Mouse (Mus musculus) neural tube, embryonic 11.5 days (tissue): ENCODE data around the gene Cd101. TPM values are rescaled to one million over a fixed set of nuclear protein-coding genes. Genes with fewer than 3 reads are reported as not detected.

Experiments used
- ATAC-seq: fragments of 200-750 bp; cut with Nextera tagmentation; 2 replicates; pipeline ENCODE4 v1.8.0; 2017; ENCODE audit warnings: moderate number of reproducible peaks, mild to moderate bottlenecking, moderate TSS enrichment, moderate library complexity; ENCODE audit not compliant: insufficient read depth, low FRiP score, low TSS enrichment
- DNase-seq: peaks from one replicate; pipeline ENCODE4 v3.0.0-alpha.2; 2015; ENCODE audit warnings: low spot score
- H3K27ac ChIP-seq: fragments of 300-500 bp; sonication (generic); 2 replicates; pipeline ENCODE4 v1.5.1; 2014; ENCODE audit warnings: low read depth, mild to moderate bottlenecking, low read length
- H3K27me3 ChIP-seq: fragments of 300-500 bp; sonication (generic); 2 replicates; pipeline ENCODE4 v1.6.1; 2014; ENCODE audit warnings: mild to moderate bottlenecking, low read length, mixed read lengths; ENCODE audit not compliant: control insufficient read depth, insufficient read depth
- H3K36me3 ChIP-seq: fragments of 300-500 bp; sonication (generic); 2 replicates; pipeline ENCODE4 v1.6.1; 2014; ENCODE audit warnings: mild to moderate bottlenecking, low read length, moderate library complexity, mixed read lengths; ENCODE audit not compliant: control insufficient read depth, insufficient read depth
- H3K4me1 ChIP-seq: fragments of 300-500 bp; sonication (generic); 2 replicates; pipeline ENCODE4 v1.6.1; 2014; ENCODE audit warnings: low read length, mixed read lengths; ENCODE audit not compliant: control insufficient read depth, insufficient read depth
- H3K4me2 ChIP-seq: fragments of 300-500 bp; sonication (generic); 2 replicates; pipeline ENCODE4 v1.6.1; 2014; ENCODE audit warnings: low read depth, mild to moderate bottlenecking, moderate library complexity
- H3K4me3 ChIP-seq: fragments of 300-500 bp; sonication (generic); 2 replicates; pipeline ENCODE4 v1.5.1; 2014; ENCODE audit warnings: low read depth, low read length
- H3K9ac ChIP-seq: fragments of 300-500 bp; sonication (generic); 2 replicates; pipeline ENCODE4 v1.6.1; 2014; ENCODE audit warnings: mild to moderate bottlenecking, low read length
- H3K9me3 ChIP-seq: fragments of 300-500 bp; sonication (generic); 2 replicates; pipeline ENCODE4 v1.6.1; 2016; ENCODE audit warnings: low read length; ENCODE audit not compliant: control insufficient read depth
- WGBS: fragments of 180-500 bp; shearing (Covaris S2); extraction: QIAGEN DNeasy Blood & Tissue Kit; methylation state at CpG from one replicate; pipeline ENCODE4 v1.1.7; 2014; 5-methylcytosine and 5-hydroxymethylcytosine counted together
- polyA plus RNA-seq: library from polyadenylated mRNA; unstranded; fragments of >200 nt; fragmentation: Nextera tagmentation; extraction: Ambion mirVana; gene quantifications from 2 replicates; pipeline ENCODE4 v1.2.1, GENCODE M21; 2014

Cd101 gene
- polyA plus RNA-seq, 1 experiment from 2014 or later: 0.11 TPM

GRCm38 (mm10) chr3:101003575-101004356 is 25.6 kb downstream of the Cd101 start:
- DNase-seq (no peak), ATAC-seq (no peak)
- Histone ChIP-seq H3K36me3 (no peaks in the 10 kb centered on the region), H3K9me3 (no peaks in the 10 kb centered on the region), H3K4me1 (no peaks in the 10 kb centered on the region), H3K27me3 (no peaks in the 10 kb centered on the region), H3K27ac (no peak overlapping the region), H3K9ac (no peak overlapping the region), H3K4me2 (no peak overlapping the region), H3K4me3 (no peak overlapping the region)
- WGBS: 85% methylated on average over 15 of the region's 15 CpGs

DNA sequence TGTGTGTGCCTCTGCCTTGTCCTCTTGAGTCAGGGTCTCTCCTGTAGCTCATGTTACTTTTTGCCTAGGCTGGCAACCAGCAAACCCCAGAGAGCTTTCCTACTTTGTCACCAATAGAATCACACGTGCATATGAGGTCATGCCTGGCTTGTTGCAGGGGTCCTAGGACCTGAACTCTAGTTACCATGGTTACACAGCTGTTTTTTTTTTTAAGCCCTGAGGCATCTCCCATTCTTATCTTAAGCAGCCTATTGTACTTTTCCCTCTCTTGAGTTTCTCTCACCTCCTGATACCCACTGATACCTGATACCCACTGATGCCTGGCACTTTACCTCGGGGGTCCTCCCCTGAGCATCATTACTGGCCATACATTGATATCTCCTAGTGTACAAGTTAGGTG is 29.6 kb downstream of the Cd101 start:
- H3K27ac ChIP-seq: no peak overlapping the region
- no peaks in the 10 kb centered on the region for H3K9me3 ChIP-seq
- H3K9ac ChIP-seq: no peak overlapping the region
- DNase-seq: no peak
- H3K27me3 ChIP-seq: no peaks in the 10 kb centered on the region
- no peak overlapping the region for H3K4me2 ChIP-seq
- H3K36me3 ChIP-seq: no peaks in the 10 kb centered on the region
- WGBS: 26% methylated on average over 2 of the region's 2 CpGs
- H3K4me3 ChIP-seq: no peak overlapping the region
- H3K4me1 ChIP-seq: no peaks in the 10 kb centered on the region
- ATAC-seq: no peak

DNA sequence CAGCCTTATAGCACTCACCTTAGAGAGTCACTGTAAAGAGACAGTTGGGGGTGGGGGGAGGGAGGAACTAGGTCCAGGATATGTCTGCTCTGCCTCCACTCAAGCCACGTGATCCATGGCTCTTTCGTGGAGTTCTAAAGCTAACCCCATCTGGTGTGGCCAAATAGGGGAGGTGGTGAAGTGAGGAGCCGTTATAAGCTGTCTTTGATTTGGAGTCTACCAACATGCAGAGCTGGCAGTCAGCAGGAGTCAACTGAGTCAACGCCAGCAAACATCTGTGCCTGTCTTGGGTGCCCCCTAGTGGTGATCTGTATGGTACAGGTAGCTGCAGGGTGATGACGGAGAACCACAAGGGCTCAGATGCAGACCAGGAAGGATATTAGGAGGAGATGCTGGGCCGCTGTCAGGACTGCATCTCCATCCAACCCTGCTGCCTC is 30.4 kb downstream of the Cd101 start:
- Histone ChIP-seq H3K27ac (no peak overlapping the region), H3K9ac (no peak overlapping the region), H3K9me3 (no peaks in the 10 kb centered on the region), H3K4me1 (no peaks in the 10 kb centered on the region), H3K4me3 (no peak overlapping the region), H3K4me2 (no peak overlapping the region), H3K36me3 (no peaks in the 10 kb centered on the region), H3K27me3 (no peaks in the 10 kb centered on the region)
- WGBS: 16% methylated on average over 6 of the region's 6 CpGs
- DNase-seq: peak; percentile 74
- ATAC-seq: peak; percentile 50; the same call in 1 of the 2 replicates

DNA sequence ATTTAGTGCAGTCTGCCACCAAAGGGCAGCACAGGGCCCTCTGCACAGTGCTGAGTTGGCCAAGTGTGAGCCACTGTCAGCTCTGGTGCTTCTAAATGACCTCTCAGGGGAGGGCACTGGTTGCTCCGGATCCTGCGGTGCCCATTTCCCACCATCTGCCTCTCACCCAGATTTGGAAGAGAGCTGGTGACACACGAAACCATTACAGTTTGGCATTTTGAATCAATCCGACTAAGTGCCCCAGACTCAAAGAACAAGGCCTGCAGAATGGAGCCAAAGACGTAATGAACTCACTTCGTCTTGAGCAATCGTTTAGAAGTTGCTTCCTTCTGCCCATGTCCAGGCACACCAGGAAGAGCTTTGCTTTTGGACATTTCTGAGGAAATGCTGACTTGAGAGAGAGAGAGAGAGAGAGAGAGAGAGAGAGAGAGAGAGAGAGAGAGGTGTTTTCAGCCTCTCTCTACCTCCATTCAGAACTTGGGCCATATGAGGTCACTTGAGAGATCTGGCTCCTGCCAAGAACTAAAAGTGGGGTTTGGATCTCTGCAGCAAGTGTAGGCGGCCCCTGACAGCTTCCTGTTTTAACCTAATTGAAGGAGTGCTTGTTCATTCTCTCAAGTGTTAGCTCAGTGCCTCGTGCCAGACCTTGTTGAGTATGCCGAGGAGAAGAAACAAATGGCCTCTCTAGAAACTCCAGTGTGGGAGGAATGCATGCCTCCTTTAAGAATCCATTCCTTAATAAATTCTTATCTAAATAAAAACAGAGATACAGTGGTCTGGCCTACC is 31.4 kb downstream of the Cd101 start:
- no peaks in the 10 kb centered on the region for H3K4me1 ChIP-seq
- WGBS: 84% methylated on average over 10 of the region's 10 CpGs
- no peak overlapping the region for H3K4me3 ChIP-seq
- DNase-seq (no peak), ATAC-seq (no peak)
- no peak overlapping the region for H3K27ac ChIP-seq
- H3K9me3 ChIP-seq: no peaks in the 10 kb centered on the region
- no peaks in the 10 kb centered on the region for H3K36me3 ChIP-seq
- no peaks in the 10 kb centered on the region for H3K27me3 ChIP-seq
- no peak overlapping the region for H3K9ac ChIP-seq
- no peak overlapping the region for H3K4me2 ChIP-seq

- Histone ChIP-seq H3K9me3 (no peaks in the 10 kb centered on the region), H3K36me3 (no peaks in the 10 kb centered on the region), H3K4me1 (peaks cover 4% of the 10 kb centered on the region; the same call in 1 of the 2 replicates), H3K4me2 (no peak overlapping the region), H3K27me3 (no peaks in the 10 kb centered on the region), H3K27ac (no peak overlapping the region), H3K4me3 (no peak overlapping the region), H3K9ac (no peak overlapping the region)
- WGBS: 70% methylated on average over 4 of the region's 4 CpGs
- ATAC-seq (no peak), DNase-seq (no peak)
Measured at GRCm38 (mm10) chr3:100994252-100994651, 35.1 kb downstream of the Cd101 start.

- DNase-seq (no peak), ATAC-seq (no peak)
- Histone ChIP-seq H3K9ac (no peak overlapping the region), H3K4me3 (no peak overlapping the region), H3K9me3 (no peaks in the 10 kb centered on the region), H3K4me2 (no peak overlapping the region), H3K4me1 (peaks cover 7% of the 10 kb centered on the region; the same call in 1 of the 2 replicates), H3K27me3 (no peaks in the 10 kb centered on the region), H3K27ac (no peak overlapping the region), H3K36me3 (no peaks in the 10 kb centered on the region)
- WGBS: 74% methylated on average over 15 of the region's 15 CpGs
Measured at GRCm38 (mm10) chr3:100993718-100994117, 35.6 kb downstream of the Cd101 start.

- H3K4me3 ChIP-seq: no peak overlapping the region
- H3K4me1 ChIP-seq: peaks cover 7% of the 10 kb centered on the region; the same call in 1 of the 2 replicates
- no peak overlapping the region for H3K4me2 ChIP-seq
- H3K9me3 ChIP-seq: no peaks in the 10 kb centered on the region
- no peaks in the 10 kb centered on the region for H3K36me3 ChIP-seq
- H3K9ac ChIP-seq: no peak overlapping the region
- no peak overlapping the region for H3K27ac ChIP-seq
- 86% methylated on average over 7 of the region's 7 CpGs for whole genome bisulfite sequencing
- ATAC-seq (no peak), DNase-seq (no peak)
- no peaks in the 10 kb centered on the region for H3K27me3 ChIP-seq
Measured at GRCm38 (mm10) chr3:100993158-100993557, 36.2 kb downstream of the Cd101 start.

DNA sequence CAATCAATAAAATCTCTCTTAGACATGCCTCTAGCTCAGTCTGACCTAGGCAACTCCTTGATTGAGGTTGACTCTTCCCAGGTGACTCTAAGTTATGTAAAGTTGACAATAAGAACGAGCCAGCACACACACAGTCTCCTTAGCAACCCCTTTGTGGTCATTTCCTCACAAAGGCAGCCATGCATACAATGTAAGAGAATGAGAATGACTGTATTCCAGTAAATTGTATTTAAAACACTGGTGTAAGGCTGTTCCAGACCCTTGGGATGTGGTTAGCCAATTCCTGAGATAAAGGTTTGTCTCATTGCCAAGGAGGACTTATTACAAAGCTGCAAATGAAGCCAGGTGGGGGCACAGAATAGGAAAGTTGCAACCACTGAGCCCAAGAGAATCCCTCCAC is 39.1 kb downstream of the Cd101 start:
- Histone ChIP-seq H3K27ac (no peak overlapping the region), H3K9me3 (no peaks in the 10 kb centered on the region), H3K4me2 (no peak overlapping the region), H3K4me1 (peaks cover 7% of the 10 kb centered on the region; the same call in 1 of the 2 replicates), H3K36me3 (no peaks in the 10 kb centered on the region), H3K4me3 (no peak overlapping the region), H3K9ac (no peak overlapping the region), H3K27me3 (no peaks in the 10 kb centered on the region)
- ATAC-seq (0 out of 2 replicates have a peak, but pooled peaks have one; percentile 1), DNase-seq (no peak)
- 34% methylated on average over 1 of the region's 1 CpGs for WGBS
